Mouse (Mus musculus) spleen, adult 12 weeks (tissue): ENCODE measurements around the gene Msrb3.

Experiments used
- DNase-seq: peaks from one replicate; pipeline ENCODE4 v3.0.0; 2022; ENCODE audit warnings: low spot score

Gene Msrb3

GRCm38 (mm10) chr10:120898357-120898756 is 544 bp downstream of the Msrb3 start:
- DNase-seq = no peak

- DNase-seq = no peak
Observed at GRCm38 (mm10) chr10:120895899-120896289, 3.0 kb downstream of the Msrb3 start.

GRCm38 (mm10) chr10:120894978-120895898 is 3.7 kb downstream of the Msrb3 start:
- no peak for DNase-seq

GRCm38 (mm10) chr10:120893938-120894337 is 5.0 kb downstream of the Msrb3 start:
- DNase-seq = no peak

- no peak for DNase-seq
Observed at GRCm38 (mm10) chr10:120891131-120891530, 7.8 kb downstream of the Msrb3 start.

- no peak for DNase-seq
Observed at GRCm38 (mm10) chr10:120890592-120890991, 8.3 kb downstream of the Msrb3 start.

- no peak for DNase-seq
Observed at GRCm38 (mm10) chr10:120888531-120888930, 10.4 kb downstream of the Msrb3 start.

- DNase-seq = no peak
Observed at GRCm38 (mm10) chr10:120884220-120884619, 14.7 kb downstream of the Msrb3 start.

GRCm38 (mm10) chr10:120883732-120884131 is 15.2 kb downstream of the Msrb3 start:
- DNase-seq = no peak

GRCm38 (mm10) chr10:120883069-120883415 is 15.9 kb downstream of the Msrb3 start:
- no peak for DNase-seq

GRCm38 (mm10) chr10:120882347-120883068 is 16.4 kb downstream of the Msrb3 start:
- DNase-seq = peak; percentile 23

- no peak for DNase-seq
Observed at GRCm38 (mm10) chr10:120876549-120877270, 22.2 kb downstream of the Msrb3 start.

GRCm38 (mm10) chr10:120875672-120876463 is 23.0 kb downstream of the Msrb3 start:
- DNase-seq = peak; percentile 38

- DNase-seq = no peak
Observed at GRCm38 (mm10) chr10:120874261-120874660, 24.6 kb downstream of the Msrb3 start.

GRCm38 (mm10) chr10:120873646-120874201 is 25.2 kb downstream of the Msrb3 start:
- no peak for DNase-seq

- no peak for DNase-seq
Observed at GRCm38 (mm10) chr10:120872483-120872862, 26.4 kb downstream of the Msrb3 start.

GRCm38 (mm10) chr10:120871630-120872482 is 27.0 kb downstream of the Msrb3 start:
- DNase-seq = no peak

GRCm38 (mm10) chr10:120871096-120871495 is 27.8 kb downstream of the Msrb3 start:
- no peak for DNase-seq

- DNase-seq = no peak
Observed at GRCm38 (mm10) chr10:120869241-120869775, 29.6 kb downstream of the Msrb3 start.

GRCm38 (mm10) chr10:120864446-120864845 is 34.5 kb downstream of the Msrb3 start:
- no peak for DNase-seq
